Comparison of ENCODE assay signal across 9 mouse cellular contexts in genomic region chr10:94958311-94958710, GRCm38 (mm10). TPM values are rescaled to one million over a fixed set of nuclear protein-coding genes. Genes with fewer than 3 reads are reported as not detected.
DNase-seq lines count a peak whose midpoint lies in the region; ATAC-seq and TF ChIP-seq lines count a peak whose summit lies in the region.
"Had no signal": no experiment of that assay in that cellular context is flagged by ENCODE, and none has a peak within 500 bp of the region (broad histone marks: within the 10 kb centered on the region; RNA-seq: fewer than 3 reads in every experiment).

No protein-coding gene starts in this region.

- no peaks in the 10 kb centered on the region for H3K9me3 ChIP-seq in midbrain, embryonic 10.5 days (replicated peaks)
- H3K9me3 ChIP-seq in midbrain, embryonic 15.5 days: no peaks in the 10 kb centered on the region
- no peaks in the 10 kb centered on the region for H3K9me3 ChIP-seq in limb, embryonic 11.5 days (ENCODE audit: control insufficient read depth, low read length)
- H3K9me3 ChIP-seq in neural tube, embryonic 12.5 days: no peaks in the 10 kb centered on the region

- intact Hi-C loops in gastrocnemius, postnatal 14 days (cut with DNase I; ENCODE audit: low total_unique reads): loop anchor here (5.0 kb wide), 1 partner anchor 336 kb away; no protein-coding TSS in a partner anchor

- peak; percentile 53 for DNase-seq in midbrain, embryonic 10.5 days (ENCODE audit: low spot score)
- DNase-seq in Patski (ENCODE audit: low read depth, low spot score): no peak
- peak; percentile 63 for DNase-seq in cerebellum, adult 9-10 months
- DNase-seq in heart, adult 9 months (ENCODE audit: low spot score in 2 of 2): peak; percentile 24 to 38
- DNase-seq in limb, embryonic 11.5 days (ENCODE audit: low spot score): peak; percentile 75
- DNase-seq in gastrocnemius, postnatal 14 days: no peak

- CTCF ChIA-PET in Patski (lab: Charles Lee): interaction anchor here (0.9 to 1.5 kb wide), 5 partner anchors 10 to 335 kb away, joined by 3 to 5 read pairs (median 3); no protein-coding TSS in a partner anchor

- peaks cover 17% of the 10 kb centered on the region for H3K27me3 ChIP-seq in midbrain, embryonic 10.5 days (ENCODE audit: low read depth, poor library complexity, severe bottlenecking)
- H3K27me3 ChIP-seq in midbrain, embryonic 15.5 days (replicated peaks): no peaks in the 10 kb centered on the region
- H3K27me3 ChIP-seq in Patski: peaks cover 14% of the 10 kb centered on the region
- no peaks in the 10 kb centered on the region for H3K27me3 ChIP-seq in limb, embryonic 11.5 days (ENCODE audit: control insufficient read depth, insufficient read depth, low read length)
- peaks cover 8% of the 10 kb centered on the region; the same call in 1 of the 2 replicates for H3K27me3 ChIP-seq in neural tube, embryonic 12.5 days (replicated peaks)

- no peak overlapping the region for H3K4me2 ChIP-seq in midbrain, embryonic 15.5 days
- no peak overlapping the region for H3K4me2 ChIP-seq in limb, embryonic 11.5 days (ENCODE audit: low read depth, severe bottlenecking)
- H3K4me2 ChIP-seq in neural tube, embryonic 12.5 days (replicated peaks): no peak overlapping the region

- H3K27ac ChIP-seq in midbrain, embryonic 10.5 days (replicated peaks): no peak overlapping the region
- no peak overlapping the region for H3K27ac ChIP-seq in midbrain, embryonic 15.5 days
- no peak overlapping the region for H3K27ac ChIP-seq in limb, embryonic 11.5 days (replicated peaks; ENCODE audit: low read depth, low read length)
- no peak overlapping the region for H3K27ac ChIP-seq in neural tube, embryonic 12.5 days

- no peaks in the 10 kb centered on the region for H3K36me3 ChIP-seq in midbrain, embryonic 10.5 days
- no peaks in the 10 kb centered on the region for H3K36me3 ChIP-seq in midbrain, embryonic 15.5 days (replicated peaks)
- H3K36me3 ChIP-seq in limb, embryonic 11.5 days (ENCODE audit: control insufficient read depth, insufficient read depth, low read length): no peaks in the 10 kb centered on the region
- no peaks in the 10 kb centered on the region for H3K36me3 ChIP-seq in neural tube, embryonic 12.5 days

- TF ChIP-seq CTCF in Patski (IDR thresholded peaks at IDR 0.05): peak; percentile 90

- no peak overlapping the region for H3K4me3 ChIP-seq in midbrain, embryonic 10.5 days
- H3K4me3 ChIP-seq in midbrain, embryonic 15.5 days: no peak overlapping the region
- H3K4me3 ChIP-seq in limb, embryonic 11.5 days (ENCODE audit: low read depth, low read length): no peak overlapping the region
- no peak overlapping the region for H3K4me3 ChIP-seq in neural tube, embryonic 12.5 days
- H3K4me3 ChIP-seq: erythroblast, embryonic 14.5 days had no signal

- WGBS in midbrain, embryonic 10.5 days: 15% methylated on average over 7 of the region's 7 CpGs
- WGBS in midbrain, embryonic 15.5 days: 7% methylated on average over 7 of the region's 7 CpGs
- WGBS in limb, embryonic 11.5 days: 14% methylated on average over 7 of the region's 7 CpGs
- WGBS in neural tube, embryonic 12.5 days: 14% methylated on average over 7 of the region's 7 CpGs

- in situ Hi-C loops in Patski (cut with MboI; ENCODE audit: low pct_unique_long_range_greater_than_20kb): no loop called here

- peaks cover 8% of the 10 kb centered on the region for H3K4me1 ChIP-seq in midbrain, embryonic 10.5 days
- peaks cover 2% of the 10 kb centered on the region for H3K4me1 ChIP-seq in midbrain, embryonic 15.5 days
- H3K4me1 ChIP-seq in limb, embryonic 11.5 days (ENCODE audit: control insufficient read depth, insufficient read depth, low read length): no peaks in the 10 kb centered on the region
- 0 out of 2 replicates have a peak, but pooled peaks cover under 1% of the 10 kb centered on the region for H3K4me1 ChIP-seq in neural tube, embryonic 12.5 days

- no peak overlapping the region for H3K9ac ChIP-seq in midbrain, embryonic 15.5 days
- no peak overlapping the region for H3K9ac ChIP-seq in limb, embryonic 11.5 days (ENCODE audit: low read length)
- H3K9ac ChIP-seq in neural tube, embryonic 12.5 days: no peak overlapping the region

- no peak for ATAC-seq in midbrain, embryonic 15.5 days (replicated peaks)
- no peak for ATAC-seq in Patski
- no peak for ATAC-seq in limb, embryonic 11.5 days (ENCODE audit: insufficient number of reproducible peaks, low FRiP score, low TSS enrichment, low read depth)
- ATAC-seq in neural tube, embryonic 12.5 days (ENCODE audit: low FRiP score, low read depth): peak; percentile 56; the same call in 1 of the 2 replicates

- POLR2A ChIA-PET in Patski (lab: Charles Lee): no interaction called here

RNA-seq across cellular contexts. Expression of gene Plxnc1, which starts 13.7 kb away (rescaled TPM):
- polyA plus RNA-seq in midbrain, embryonic 10.5 days (2016; fragmentation: Nextera tagmentation; extraction: Ambion mirVana): 2.2 and 2.7 TPM in 2 replicates
- 17.8 and 18.2 TPM in 2 replicates for polyA plus RNA-seq in midbrain, embryonic 15.5 days (2015; fragmentation: Nextera tagmentation; extraction: Ambion mirVana)
- 1.9 TPM for polyA plus RNA-seq in Patski (2021)
- polyA plus RNA-seq in limb, embryonic 11.5 days (2014; fragmentation: Nextera tagmentation; extraction: Ambion mirVana): 0.64 and 0.81 TPM in 2 replicates
- polyA plus RNA-seq in neural tube, embryonic 12.5 days (2016; fragmentation: Nextera tagmentation; extraction: Ambion mirVana): 5.7 and 6.0 TPM in 2 replicates
- total RNA-seq in gastrocnemius, postnatal 14 days (2021): 1 to 10 TPM; 1.2 to 2.1 TPM

Comparison
In these comparisons a context has a peak if more than half of its experiments do, and no peak if none do; other contexts are left out.
1. DNase-seq: peak in midbrain, embryonic 10.5 days (single experiment), cerebellum, adult 9-10 months (single experiment), heart, adult 9 months (2 of 2) and limb, embryonic 11.5 days (single experiment); none in Patski (single experiment) and gastrocnemius, postnatal 14 days (single experiment).